Mouse (Mus musculus): ENCODE measurements at regions not wholly inside any gene's neighbourhood (a gene's known extent, or its start where the extent isn't known, plus 50 kb on each side); places are given as distances from the start of the nearest gene placed in this dataset.

DNA sequence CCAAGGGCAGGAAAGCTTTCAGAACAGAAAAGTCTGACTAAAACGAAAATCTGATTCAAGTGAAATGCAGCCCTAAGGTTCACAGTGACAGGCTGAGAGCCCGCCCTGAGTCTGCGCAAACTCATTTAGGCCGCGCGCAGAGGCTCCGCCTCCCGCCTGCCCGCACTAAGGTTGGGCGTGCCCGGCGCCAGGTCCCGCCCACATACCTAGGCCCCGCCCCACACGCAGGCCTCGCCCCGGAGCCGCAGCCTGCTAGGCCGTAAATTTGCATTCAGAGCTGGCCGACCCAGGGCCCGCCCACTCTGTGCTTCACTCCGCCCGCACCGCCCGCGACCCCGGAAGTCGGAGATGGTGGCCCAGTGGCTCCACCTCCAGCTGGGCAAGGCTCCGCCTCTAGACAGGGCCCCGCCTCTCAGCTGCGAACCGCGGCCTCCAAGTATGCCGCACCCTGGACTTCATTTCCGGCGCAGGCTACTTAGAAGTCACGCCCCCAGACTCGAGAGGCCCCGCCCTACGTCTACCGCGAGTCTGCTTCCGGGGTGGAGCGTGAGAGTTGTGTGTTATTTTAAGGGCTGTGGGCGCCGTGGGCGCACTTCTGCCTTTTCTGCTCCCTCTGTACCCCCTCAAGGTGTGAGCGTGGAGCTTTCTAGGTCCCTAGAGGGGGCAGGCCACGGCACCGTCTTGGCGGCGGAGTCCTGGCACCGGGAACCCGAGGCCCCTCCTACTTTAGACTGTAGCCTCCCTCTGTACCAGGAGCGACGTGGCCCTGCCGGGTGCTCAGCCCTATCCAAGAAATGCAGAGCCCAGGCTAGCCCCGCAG, 52.3 kb upstream of the Wnt7b start:
- peak; percentile 100 for DNase-seq (ENCODE audit: low spot score)

DNA sequence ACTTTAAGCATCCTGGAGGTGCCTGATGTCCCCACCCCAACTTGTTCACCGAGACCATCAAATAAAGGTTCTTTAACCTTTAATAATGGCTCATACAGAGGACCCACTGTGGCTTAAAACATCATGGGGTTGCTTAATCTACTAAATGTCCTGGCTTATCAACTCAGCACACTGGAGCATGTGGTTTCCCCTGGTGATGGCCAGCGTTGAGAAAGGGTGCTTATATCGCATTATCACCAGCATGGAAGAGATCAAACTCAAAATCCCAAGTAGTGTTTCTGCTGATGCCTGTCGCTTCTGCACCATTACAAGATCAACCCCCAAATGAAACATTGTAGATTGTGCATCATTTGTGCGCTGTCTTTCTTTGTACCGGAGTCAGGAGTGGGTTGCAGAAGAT, 53.2 kb upstream of the Wnt7b start:
- DNase-seq (ENCODE audit: low spot score), result no peak

DNA sequence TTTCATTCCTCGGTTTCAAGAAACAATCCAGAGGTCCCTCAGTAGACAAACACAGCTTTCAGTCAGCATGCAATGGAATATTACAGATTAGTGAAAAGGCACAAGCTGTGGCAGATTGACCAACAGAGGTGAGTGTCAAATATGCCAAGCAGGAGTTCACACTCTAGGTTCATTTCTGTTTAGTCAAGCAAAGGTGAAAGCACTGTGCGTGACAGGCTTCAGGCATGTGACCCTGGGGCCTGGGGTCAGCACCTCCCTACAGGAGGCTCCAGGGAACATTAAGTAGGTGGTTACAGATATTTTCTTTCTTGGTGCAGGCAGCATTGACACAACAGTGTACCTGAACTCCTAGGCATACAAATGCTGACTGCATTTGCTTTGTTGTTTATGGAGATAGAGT, 57.3 kb upstream of the Wnt7b start:
- no peak for DNase-seq (ENCODE audit: low spot score)

DNA sequence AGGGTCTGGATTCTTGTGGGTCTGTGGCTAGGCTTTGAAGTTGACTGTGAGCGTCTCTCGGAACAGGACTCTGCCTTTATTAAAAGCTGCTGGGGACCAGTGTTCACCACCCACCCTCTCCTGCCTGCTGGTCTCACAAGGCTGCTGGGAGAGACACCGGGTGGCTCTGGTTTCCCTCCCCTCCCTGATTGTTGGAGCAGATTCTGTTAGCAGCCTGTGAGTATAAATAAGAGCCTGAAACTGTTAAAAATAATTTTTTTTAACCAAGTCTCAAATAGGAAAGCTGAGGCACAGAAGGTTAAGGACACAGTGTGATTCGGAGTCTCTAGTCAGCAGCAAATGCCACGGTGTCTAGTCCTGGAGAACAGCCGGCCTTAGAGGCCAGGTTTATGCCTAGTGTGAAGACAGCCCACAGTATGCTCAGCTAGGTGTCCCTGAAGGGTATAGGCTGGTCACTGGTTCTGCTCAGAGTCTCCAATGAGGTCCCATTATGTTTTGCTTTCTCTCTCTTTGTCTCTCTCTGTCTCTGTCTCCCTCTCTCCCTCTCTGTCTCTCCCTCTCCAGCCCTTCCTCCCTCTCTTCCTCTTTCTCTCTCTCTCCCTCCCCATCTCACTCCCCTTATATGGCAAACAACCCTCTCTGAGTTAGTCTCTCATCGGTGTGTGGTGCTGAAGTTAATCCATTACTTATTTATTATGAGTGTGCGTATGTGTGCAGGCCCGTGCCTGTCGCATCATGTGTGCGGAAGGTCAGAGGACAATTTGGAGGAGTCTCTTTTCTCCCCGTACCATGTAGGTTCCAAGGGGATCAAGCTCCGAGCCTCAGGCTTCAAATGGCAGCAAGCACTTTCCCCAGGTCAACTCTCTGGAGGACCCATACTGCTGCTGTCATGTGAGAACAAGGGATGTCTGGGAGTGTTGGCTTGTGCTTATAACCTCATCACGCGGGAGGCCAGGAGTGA, 59.1 kb upstream of the Wnt7b start:
- no peak for DNase-seq (ENCODE audit: low spot score)

DNA sequence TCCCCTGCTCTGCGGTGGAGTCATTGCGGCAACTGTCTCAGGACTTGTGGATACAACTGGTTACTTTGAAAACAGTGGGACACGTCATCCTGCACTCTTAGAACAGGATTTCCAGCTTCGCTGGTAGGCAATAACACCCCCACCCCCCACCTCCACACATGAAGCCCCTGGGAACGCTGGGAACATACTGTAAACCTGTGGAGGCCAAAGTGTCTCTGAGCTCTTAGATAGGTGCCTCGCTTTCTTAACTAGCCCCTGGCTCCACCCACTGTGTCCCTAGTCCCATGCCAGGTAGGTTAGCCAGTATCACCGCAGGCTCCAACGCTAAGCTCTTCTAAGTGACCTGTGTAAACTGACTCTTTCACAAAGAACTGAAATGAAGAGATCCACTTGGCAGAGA, 63.1 kb upstream of the Wnt7b start:
- no peak for DNase-seq (ENCODE audit: low spot score)

DNA sequence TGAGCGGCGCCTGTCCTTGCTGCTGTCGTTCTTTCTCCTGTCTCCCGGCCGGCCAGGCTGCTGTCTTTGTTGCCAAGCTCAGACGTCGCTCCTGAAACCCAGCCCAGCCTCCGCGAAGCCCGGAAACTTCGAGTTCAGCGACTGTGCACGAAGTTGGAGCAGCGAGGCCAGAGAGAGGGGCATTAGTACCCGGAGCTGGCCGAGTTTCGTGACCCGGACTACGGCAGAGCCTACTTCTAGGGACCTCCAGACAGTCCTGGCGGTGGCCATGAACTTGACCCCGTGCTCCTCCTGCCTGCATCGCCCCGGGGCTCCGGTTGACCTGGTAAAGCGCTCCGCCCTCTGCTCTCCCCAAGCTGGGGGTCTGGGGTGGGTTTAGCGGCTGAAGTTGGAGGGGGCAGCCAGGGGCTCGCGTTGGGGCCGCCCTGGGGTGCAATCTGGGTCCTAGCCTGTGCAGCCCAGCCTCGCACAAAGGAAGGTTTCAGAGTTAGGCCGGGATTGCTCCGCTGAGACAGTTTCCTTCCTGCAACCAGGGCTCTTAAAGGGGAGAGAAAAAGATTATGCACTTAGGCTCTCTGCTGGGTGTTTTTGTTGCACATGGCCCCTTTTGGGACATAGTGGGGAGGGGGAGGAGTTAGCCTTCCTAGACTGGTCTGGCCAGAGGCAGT, 63.8 kb upstream of the Wnt7b start:
- peak; percentile 79 for DNase-seq (ENCODE audit: low spot score)

DNA sequence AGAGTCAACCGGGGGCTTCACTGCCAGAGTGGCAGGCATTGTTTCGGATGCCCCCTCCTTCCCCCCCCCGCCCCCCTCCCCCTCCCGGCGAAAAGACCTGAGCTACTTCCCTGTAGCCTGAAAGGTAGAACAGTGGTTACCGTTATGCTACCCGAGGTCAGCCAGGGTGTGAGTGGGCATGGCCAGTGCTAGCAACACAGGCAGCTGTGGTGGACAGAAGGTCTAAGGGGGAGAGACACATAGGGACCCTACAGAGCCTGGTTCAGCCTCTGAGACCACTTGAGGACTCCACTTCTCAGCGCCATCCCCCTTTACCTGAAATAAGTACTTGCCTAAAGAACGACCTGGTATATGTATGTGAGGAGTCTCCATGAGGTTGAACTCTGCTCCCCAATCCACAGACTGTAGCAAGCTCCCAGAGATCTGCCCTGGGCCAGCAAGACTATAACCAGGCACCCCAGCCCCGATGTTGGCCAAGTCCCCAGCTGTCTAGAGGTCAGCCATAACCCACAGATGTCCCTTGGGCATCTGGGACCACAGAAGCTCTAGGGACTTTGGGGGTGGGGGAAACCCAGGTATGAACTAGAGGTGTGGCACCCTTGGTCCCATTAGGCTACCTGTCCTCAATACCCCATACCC, 64.5 kb upstream of the Wnt7b start:
- no peak for DNase-seq (ENCODE audit: low spot score)

DNA sequence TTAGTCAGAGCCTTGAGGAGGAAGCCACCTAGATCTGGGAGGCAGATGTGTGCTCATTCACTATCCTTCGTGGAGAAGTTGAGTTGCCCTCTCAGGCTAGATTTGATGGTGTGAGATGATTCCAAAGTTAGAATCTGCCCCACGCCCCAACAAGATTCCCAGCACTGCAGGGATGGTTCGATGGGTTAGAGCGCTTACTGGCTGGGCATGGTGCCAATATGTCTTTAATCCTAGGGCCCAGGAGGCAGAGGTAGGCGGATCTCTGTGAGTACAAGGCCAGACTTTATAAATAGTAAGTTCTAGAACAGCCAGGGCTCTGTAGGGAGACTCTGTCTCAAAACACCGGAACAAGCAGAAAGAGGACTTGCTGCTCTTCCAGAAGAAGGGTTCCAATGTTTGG, 65.3 kb upstream of the Wnt7b start:
- no peak for DNase-seq (ENCODE audit: low spot score)

DNA sequence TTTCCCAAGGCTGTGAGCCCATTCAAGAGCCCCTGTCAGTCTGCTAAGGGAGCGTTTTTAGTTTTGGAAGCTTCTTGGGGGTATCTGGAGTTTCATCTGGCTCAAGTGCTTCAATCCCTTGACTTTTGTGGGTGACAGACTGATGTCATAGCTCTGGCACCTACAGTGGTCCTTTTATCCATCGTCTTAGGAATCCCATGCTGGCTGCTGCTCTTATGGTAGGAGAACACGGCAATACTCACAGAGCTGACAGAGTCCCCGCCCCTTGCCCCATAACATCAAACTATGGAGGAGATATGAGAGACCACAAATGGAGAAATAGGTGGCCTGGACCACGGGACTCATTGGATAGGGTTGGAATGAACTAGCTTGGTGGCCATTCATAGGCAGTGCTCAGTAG, 68.0 kb upstream of the Wnt7b start:
- no peak for DNase-seq (ENCODE audit: low spot score)

DNA sequence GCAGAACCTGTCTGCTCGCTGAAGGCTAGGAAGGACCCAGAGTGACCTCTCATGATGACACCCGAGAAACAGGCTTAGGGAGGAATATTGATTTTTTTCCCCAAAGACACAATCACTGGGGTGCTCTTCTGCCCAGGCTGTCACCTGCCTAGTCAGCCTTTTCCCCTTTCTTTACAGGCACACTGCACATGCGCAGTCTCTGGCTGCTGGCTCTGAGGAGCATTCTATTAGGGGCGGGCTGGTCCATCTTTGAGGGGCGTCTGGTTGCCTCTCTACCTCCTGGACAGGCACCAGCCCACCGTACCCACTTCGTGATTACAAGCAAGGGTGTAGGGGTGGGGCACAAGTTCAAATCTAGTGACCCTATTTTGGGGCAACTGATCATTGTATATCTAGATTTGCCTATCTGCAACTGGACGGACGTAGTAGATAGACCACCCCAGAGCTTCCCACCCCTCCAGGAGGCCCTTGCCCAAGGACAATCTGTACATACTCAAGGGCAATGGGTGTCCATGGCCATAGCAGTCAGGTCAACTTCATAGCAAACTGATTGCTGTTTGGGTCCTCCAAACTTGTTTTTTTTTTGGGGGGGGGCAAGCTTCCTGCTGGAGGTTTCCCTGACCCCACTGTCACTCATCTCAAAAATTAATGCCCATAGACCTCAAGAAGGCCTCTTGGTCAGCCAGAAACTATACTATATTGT, 69.6 kb upstream of the Wnt7b start:
- no peak for DNase-seq (ENCODE audit: low spot score)

DNA sequence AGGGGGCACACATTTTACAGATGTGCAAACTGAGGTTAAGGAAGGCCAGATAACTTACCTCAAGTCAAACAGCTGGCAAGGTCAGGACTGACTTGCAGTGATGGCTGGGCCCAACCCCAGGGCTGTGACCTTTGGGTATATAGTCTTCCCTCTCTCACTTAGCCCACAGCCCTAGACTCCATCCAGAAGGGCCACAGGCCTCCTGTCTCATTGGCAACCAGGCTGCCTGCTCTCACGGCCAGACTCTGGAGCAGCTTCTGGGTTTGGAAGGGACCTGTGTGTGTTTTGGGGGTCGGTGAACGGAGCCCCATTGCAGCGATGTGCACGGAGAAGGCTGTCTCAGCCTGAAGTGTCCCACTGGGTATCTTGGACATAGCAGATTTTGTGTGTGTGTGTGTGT, 70.2 kb upstream of the Wnt7b start:
- DNase-seq (ENCODE audit: low spot score), result no peak

DNA sequence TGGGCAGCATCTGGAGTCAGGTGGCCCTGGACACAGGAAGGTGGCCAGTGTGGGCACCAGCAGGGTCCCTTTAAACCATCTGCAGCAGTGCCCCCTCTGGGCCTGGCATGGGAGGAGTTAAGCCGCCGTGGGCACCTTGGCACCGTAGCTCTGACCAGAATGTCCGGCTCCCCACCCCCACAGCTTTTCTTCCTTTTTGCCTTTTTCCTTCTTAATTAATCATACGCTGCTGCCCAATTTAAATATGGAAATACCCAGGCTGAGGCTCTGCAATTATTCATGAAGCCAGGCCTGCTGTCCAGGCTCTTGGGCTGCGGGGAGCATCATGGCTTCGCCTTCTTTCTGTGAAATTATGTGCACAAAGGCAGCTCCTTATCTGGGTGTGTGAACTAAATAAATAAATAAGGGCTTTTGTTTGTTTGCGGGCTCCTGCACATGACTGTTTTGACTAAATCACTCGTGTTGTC, 70.6 kb upstream of the Wnt7b start:
- no peak for DNase-seq (ENCODE audit: low spot score)

DNA sequence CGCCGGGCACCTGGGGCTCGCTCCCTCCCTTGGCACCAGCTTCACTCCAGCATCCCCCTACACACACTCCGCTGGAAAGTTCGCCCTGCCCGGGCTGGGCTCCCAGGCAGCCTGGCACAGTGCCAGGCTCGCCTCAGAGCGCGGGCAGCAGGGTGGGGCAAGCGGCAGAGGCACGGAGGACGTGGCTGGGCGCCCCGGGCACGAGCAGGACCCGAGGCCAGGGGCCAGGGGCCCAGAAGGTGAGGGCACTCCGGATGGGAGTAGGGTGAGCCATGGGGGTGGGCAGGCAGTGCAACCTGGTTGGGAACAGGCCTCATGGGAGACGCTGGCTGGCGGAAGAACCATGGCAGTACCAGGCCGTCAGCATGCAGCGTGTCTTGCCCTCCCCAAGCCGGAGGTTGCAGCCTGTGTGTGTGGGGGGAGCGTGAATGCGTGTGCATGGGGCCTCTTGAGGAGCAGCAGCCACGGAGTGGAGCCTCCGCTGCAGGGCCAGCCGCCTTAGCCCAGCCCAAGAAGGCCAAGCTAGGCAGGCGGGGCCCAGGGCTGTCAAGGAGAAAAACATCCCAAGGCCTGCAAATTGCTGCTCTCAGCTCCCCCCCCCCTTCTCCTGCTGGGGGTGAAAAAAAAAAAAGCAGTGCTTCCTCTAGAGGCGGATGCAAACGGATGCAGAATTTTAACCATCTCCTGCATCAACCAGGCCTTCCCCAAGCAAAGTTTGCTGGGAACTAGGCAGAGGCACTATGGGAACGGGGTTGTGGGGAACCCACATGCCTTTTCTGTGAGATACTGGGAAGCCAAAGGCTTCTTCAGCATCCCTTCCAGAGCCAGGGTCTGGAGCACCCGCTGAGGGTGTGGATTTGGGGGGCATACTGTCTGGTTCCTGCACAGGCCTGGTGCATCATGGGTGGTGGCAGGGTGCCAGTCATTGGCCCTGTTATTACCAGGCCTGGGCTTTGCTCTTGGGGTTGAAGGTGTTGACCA, 71.4 kb upstream of the Wnt7b start:
- peak; percentile 89 for DNase-seq (ENCODE audit: low spot score)

DNA sequence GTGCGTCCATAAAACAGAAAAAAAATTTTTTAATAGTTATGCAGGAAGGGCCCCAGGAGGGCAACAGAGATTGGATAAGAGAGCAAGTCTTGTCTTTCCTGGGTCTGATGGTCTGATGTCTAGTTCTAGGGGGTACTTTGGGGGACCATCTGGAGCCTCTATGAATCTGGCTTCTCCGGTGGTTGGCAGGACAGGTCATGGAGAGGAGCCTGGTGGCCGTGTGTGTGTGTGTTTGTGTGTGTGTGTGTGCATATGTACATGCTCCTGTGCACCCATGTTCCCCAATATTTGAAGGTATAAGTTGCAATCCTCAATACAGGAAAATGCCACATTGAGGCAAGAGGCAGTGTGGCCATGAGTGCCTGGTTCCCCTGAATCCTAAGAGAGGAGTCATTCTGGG, 72.5 kb upstream of the Wnt7b start:
- no peak for DNase-seq (ENCODE audit: low spot score)

DNA sequence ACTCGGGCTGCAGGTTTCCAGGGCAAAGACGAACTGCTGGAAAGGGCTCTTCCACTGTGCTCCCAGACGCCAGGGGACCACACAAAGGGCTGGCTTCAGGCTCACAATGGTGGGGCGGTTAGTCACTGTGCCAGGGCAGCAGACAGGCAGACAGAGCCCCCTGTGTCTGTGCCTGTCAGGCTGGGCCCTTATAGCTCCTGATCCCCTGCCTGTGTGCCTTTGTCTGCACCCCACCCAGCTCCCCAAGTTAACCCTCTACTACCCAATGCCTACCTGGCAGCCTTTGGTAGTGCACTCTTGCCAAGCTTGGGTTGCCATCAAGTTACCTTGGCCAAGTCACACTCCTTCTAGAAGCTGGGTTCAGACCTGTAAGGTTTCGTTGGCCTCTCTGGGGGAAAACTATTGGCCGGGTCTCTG, 73.5 kb upstream of the Wnt7b start:
- DNase-seq (ENCODE audit: low spot score), result no peak

DNA sequence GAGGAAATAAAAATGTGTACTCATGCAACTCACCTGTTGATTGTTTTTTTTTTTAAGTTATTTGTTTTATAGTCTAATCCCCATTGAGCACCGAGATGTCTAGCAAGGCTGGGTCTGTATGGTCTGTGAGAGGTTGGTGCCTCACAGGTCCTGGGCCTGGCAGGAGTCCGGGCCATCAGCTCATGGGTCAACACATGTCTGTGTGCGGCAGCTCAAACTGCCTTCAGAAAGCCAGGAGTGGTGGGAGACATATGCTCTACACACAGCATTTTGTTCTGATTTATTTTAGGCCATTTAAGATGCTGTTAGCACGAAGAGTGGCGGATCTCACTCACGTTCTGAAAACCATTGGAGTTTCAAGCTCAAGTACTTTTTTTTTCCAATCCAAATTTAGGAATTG, 74.6 kb upstream of the Wnt7b start:
- no peak for DNase-seq (ENCODE audit: low spot score)

DNA sequence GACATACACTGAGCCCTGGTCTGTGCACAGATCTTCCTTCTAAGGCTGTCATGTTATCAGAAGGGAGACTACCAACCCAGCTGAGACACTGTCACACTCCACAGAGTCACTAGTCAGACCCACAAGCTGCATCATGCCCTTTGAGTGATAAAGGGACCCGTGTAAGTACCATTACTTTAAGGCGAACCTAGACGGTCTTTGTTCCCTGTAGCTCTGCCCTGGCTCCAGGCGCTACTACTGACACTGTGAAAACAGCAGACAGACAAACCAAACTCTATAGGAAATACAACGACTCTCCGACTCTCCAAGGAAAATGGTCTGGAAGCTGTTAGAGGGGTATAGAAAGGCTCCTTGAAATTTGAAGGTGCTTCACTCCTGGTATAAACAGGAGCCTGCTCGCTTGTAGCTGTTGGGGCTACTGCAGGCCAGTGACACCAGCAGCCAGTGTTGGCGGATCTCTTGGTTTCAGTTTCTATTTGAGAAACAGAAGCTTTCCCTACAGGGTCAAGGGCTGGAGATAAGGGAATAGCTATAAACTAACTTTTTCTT, 75.2 kb upstream of the Wnt7b start:
- DNase-seq (ENCODE audit: low spot score), result peak; percentile 87

DNA sequence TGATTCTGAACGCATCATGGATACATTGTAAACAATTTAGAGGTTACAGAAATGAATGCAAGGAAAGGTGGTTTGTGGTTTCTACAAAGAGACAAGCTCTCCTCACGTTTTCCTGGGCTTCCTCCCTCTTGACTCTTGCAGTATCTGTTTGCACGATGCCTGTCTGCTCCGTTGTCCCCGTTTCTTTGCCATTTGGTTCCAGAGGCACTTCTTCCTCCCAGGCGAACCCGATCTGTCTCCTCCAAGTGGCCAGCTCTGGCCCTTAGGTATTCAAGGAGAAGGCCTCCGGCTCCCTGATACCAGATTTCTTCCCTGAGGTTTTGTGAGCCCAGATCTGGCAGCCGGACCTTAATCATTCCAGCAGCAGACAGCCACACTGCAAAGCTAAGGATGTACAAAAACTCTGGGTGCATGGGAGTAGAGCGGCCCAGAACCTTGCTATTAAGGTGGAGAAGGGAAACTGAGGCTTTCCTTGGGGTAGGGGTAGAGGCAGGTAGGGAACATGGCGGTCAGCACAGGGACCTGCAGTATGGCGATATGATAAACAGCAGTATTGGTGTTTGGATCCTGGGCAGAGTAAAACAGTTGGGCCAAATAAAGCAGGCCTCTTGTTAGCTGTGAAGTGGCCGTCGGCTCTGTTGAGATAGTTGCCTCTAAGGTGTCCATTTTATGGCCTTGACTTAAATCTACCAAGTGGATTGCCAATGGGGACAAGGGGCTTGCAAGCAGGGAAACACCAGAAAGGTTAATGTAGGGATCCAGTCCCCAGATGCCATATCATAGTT, 76.0 kb upstream of the Wnt7b start:
- no peak for DNase-seq (ENCODE audit: low spot score)

Measured in heart, adult 8-10 months (tissue).